Mouse (Mus musculus) lung, postnatal 0 days (tissue): ENCODE data around the gene Lrrtm4.

ENCODE experiments used
- CTCF ChIP-seq: IDR thresholded peaks from 2 replicates; pipeline ENCODE4 v1.5.1; 2016; ENCODE audit warnings: antibody characterized with exemption, mild to moderate bottlenecking
- EP300 ChIP-seq: IDR thresholded peaks from 2 replicates; pipeline ENCODE4 v1.6.1; 2016; ENCODE audit warnings: antibody characterized with exemption, mild to moderate bottlenecking, control low read depth

GRCm38 (mm10) chr6:80619508-80619907 lies 600.8 kb downstream of the Lrrtm4 start:
- TF ChIP-seq CTCF (no peak), EP300 (no peak)
